Mouse (Mus musculus) heart, embryonic 12.5 days (tissue): ENCODE results near the gene Atf7ip. TPM values are rescaled to one million over a fixed set of nuclear protein-coding genes. Genes with fewer than 3 reads are reported as not detected.

Source experiments
- ATAC-seq: fragments of 200-750 bp; cut with Nextera tagmentation; 2 replicates; pipeline ENCODE4 v1.8.0; 2017; ENCODE audit warnings: moderate TSS enrichment, moderate library complexity; ENCODE audit not compliant: insufficient number of reproducible peaks, low FRiP score
- H3K27ac ChIP-seq: fragments of 300-500 bp; sonication (generic); 2 replicates; pipeline ENCODE4 v1.5.1; 2016; ENCODE audit warnings: mild to moderate bottlenecking, moderate library complexity; ENCODE audit not compliant: poor library complexity, severe bottlenecking
- H3K27me3 ChIP-seq: fragments of 300-500 bp; sonication (generic); replicated peaks from 2 replicates; pipeline ENCODE4 v1.6.1; 2016; ENCODE audit warnings: mild to moderate bottlenecking, moderate library complexity
- H3K36me3 ChIP-seq: fragments of 300-500 bp; sonication (generic); 2 replicates; pipeline ENCODE4 v1.6.1; 2016; ENCODE audit warnings: mild to moderate bottlenecking, moderate library complexity
- H3K4me1 ChIP-seq: fragments of 300-500 bp; sonication (generic); replicated peaks from 2 replicates; pipeline ENCODE4 v1.6.1; 2016; ENCODE audit warnings: mild to moderate bottlenecking
- H3K4me2 ChIP-seq: fragments of 300-500 bp; sonication (generic); 2 replicates; pipeline ENCODE4 v1.6.1; 2016; ENCODE audit warnings: mild to moderate bottlenecking, moderate library complexity
- H3K4me3 ChIP-seq: fragments of 300-500 bp; sonication (generic); 2 replicates; pipeline ENCODE4 v1.5.1; 2016; ENCODE audit warnings: mild to moderate bottlenecking
- H3K9ac ChIP-seq: fragments of 300-500 bp; sonication (generic); 2 replicates; pipeline ENCODE4 v1.6.1; 2016; ENCODE audit warnings: mild to moderate bottlenecking, moderate library complexity
- H3K9me3 ChIP-seq: fragments of 300-500 bp; sonication (generic); replicated peaks from 2 replicates; pipeline ENCODE4 v1.6.1; 2016; ENCODE audit warnings: mild to moderate bottlenecking, moderate library complexity
- WGBS: fragments of 180-500 bp; shearing (Covaris S2); methylation state at CpG from one replicate; pipeline ENCODE4 v1.1.7; 2016; 5-methylcytosine and 5-hydroxymethylcytosine counted together
- polyA plus RNA-seq: library from polyadenylated mRNA; unstranded; fragments of >200 nt; fragmentation: Nextera tagmentation; extraction: Ambion mirVana; gene quantifications from 2 replicates; pipeline ENCODE4 v1.2.1, GENCODE M21; 2016

The Atf7ip gene
- polyA plus RNA-seq, 1 experiment from 2014 or later, result 51.5 TPM

DNA sequence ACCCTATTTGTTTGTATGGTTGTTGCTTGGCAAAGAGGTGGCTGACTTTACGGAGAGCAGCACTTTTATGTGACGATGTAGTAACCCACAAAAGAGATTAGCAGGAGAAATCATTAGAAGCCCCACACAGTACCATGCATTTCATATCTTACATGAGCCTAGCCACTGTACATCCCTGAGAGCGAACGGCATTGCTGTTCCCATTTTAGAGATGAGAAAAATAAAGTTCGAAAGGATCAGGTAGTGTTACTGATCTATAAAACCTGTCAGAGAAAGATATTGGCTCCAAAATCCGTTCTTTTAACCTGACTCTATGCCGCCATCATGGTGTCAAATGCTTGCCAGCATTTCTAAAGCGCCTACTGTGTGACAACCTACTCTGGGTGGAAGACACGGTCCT is 36.2 kb upstream of the Atf7ip start:
- WGBS, result 65% methylated on average over 9 of the region's 9 CpGs
- no peaks in the 10 kb centered on the region for H3K9me3 ChIP-seq
- no peak for ATAC-seq
- H3K9ac ChIP-seq, result no peak overlapping the region
- no peaks in the 10 kb centered on the region for H3K36me3 ChIP-seq
- no peak overlapping the region for H3K4me3 ChIP-seq
- H3K27me3 ChIP-seq, result no peaks in the 10 kb centered on the region
- no peak overlapping the region for H3K4me2 ChIP-seq
- peak overlapping the region; percentile 94 for H3K27ac ChIP-seq
- peaks cover 51% of the 10 kb centered on the region for H3K4me1 ChIP-seq

DNA sequence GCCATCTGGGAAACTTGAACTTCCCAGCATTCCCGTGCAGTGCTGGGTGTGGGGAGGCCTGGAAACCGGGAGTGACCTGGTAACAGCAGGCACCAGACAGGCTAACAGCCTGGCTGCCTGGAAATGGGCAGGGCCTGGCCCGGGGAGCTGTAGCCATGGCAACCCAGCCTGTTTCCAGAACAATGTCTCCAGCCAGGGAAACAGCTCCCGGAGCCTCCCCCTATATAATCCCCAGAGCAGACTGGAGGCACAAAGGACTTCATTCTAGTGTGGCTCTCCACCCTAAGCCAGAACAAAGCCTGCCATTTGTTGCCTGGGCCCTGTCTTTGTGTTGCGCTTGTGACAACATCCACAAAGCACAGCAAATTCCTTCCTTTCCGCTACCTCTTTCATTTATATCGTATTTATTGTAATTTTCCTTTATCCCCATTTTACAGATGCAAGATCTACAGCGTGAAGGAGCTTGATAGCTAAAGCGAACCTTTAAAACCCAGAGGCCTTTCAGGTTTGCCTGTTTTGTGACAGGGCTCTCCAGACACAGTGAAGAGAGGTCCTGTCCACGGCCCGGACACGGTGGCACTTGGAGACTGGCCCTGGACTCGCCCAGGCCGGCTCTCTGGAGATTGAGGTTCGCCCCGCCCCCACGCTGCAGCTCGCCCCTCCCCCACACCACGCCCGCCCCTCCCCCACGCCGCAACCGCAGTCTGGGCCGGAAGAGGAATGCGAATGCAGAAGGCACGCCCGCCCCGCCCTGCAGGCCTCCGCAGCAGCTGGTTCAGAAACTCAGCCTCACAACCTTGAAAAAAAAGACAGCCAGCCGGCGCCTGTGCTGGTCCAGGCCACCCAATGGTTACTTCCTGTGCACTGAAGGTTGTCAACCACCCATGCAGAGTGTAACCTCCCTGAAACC is 35.4 kb upstream of the Atf7ip start:
- H3K4me1 ChIP-seq, result peaks cover 55% of the 10 kb centered on the region
- no peaks in the 10 kb centered on the region for H3K27me3 ChIP-seq
- peak overlapping the region; percentile 94 for H3K27ac ChIP-seq
- WGBS, result 6% methylated on average over 30 of the region's 31 CpGs
- no peak overlapping the region for H3K4me3 ChIP-seq
- no peak overlapping the region for H3K9ac ChIP-seq
- H3K36me3 ChIP-seq, result no peaks in the 10 kb centered on the region
- ATAC-seq, result peak; percentile 66
- H3K9me3 ChIP-seq, result no peaks in the 10 kb centered on the region
- H3K4me2 ChIP-seq, result peak overlapping the region; percentile 35

DNA sequence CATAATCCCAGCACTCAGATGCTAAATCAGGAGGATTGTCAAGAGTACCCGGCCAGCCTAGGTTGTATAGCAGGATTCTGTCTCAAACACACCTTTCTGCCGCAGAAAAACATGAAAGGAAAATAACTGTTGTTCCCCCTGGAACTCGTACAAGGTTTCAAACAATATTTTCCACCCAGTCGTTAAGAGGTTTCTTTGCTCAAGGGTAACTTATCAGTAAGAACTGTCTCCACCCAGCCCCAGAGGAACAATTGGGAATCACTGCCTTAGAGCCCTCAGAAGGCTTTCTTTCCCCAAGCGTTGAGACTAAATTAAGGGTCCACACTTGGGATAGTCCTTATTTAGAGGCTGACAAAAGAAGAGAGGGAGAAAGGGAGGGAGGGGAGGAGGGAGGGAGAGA is 34.4 kb upstream of the Atf7ip start:
- 26% methylated on average over 5 of the region's 5 CpGs for WGBS
- Histone ChIP-seq H3K9ac (no peak overlapping the region), H3K27me3 (no peaks in the 10 kb centered on the region), H3K27ac (peak overlapping the region; percentile 94), H3K4me1 (peaks cover 52% of the 10 kb centered on the region), H3K4me2 (no peak overlapping the region), H3K36me3 (no peaks in the 10 kb centered on the region), H3K9me3 (no peaks in the 10 kb centered on the region), H3K4me3 (no peak overlapping the region)
- no peak for ATAC-seq

DNA sequence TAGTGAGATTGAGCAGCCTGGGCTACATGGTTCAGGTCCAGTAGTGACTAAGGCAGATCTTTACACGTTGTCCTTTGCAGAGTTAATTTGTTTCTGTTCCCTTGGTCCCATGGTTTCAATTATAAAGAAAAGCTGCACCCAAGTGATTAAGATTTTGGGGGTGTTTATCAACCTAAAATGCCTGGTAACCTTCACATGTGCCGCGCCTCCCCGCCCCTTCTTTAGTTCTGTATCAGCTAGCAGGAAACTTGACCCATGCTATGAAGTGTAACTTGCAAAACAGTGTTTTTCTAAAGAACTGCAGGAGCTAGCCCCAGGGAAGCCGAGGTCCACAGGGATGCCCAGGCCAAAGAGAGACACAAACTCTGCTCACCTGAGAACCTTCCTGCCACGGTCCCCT is 33.2 kb upstream of the Atf7ip start:
- Histone ChIP-seq H3K4me2 (no peak overlapping the region), H3K27ac (no peak overlapping the region), H3K4me1 (peaks cover 50% of the 10 kb centered on the region), H3K9me3 (no peaks in the 10 kb centered on the region), H3K4me3 (no peak overlapping the region), H3K9ac (no peak overlapping the region), H3K27me3 (no peaks in the 10 kb centered on the region), H3K36me3 (no peaks in the 10 kb centered on the region)
- WGBS, result 65% methylated on average over 6 of the region's 6 CpGs
- no peak for ATAC-seq

DNA sequence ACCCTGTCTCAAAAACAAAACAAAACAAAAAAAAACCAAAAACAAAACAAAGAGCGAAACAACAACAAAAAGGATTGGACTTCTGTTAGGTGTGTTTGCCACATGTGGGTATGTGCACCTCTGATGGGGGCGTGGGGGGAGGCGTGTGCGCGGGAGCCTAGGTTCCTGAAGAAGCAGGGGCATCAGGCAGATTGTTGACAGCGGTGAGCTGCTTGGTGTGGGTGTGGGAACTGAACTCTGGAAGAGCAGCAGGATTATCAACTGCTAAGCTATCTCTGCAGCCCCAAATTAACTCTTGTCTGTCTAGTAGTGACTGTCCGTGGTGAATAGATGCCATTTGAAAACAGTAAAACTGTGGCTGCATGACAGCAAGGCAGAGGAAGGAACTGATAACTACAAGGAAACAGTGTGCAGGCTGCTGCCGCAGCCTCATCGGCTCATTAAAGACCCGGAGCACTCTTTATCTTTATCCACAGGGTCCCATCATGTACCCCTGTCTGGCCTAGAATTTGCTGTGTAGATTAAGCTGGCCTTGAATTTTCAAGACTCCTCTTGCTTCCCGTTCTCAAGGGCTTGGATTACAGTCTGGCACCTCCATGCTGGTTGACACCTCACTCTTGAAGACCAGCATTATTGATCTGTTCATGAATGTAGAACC is 32.4 kb upstream of the Atf7ip start:
- Histone ChIP-seq H3K36me3 (no peaks in the 10 kb centered on the region), H3K9ac (peak overlapping the region; percentile 31; the same call in 1 of the 2 replicates), H3K4me1 (peaks cover 48% of the 10 kb centered on the region), H3K27ac (peak overlapping the region; percentile 18; the same call in 1 of the 2 replicates), H3K9me3 (no peaks in the 10 kb centered on the region), H3K27me3 (no peaks in the 10 kb centered on the region), H3K4me3 (no peak overlapping the region), H3K4me2 (no peak overlapping the region)
- 24% methylated on average over 11 of the region's 11 CpGs for WGBS
- ATAC-seq, result no peak

DNA sequence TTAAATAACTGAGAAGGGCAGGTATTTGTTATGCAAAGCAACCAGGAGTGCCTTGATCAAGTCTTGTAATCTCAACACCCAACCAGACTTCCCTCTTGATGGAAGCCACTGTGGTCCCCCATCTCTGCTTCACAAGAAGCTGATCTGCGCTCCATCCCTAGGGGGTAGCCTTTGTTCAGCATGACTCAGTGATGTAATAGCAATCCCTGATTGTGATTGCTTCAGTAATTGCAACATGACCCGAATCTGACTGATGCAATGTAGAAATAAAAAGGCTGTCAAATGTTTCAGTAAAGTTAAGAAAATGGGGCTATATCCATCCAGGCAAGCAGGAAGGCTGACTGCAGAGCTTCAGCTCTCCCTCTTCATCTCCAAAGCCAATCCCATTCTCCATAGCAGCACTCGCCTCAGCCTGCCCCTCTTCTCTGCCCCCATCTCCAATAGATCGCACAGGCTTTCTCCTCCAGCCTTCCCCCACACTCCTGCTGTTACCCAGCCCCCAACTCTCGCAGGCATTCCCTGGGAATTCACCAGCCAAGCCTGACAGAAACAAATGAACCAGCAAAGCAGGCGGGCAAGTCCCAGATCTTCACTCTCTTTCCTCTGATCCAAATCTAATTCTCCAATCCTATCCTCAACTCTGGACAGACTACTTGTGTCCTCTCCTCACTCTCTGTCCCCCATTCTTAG is 30.7 kb upstream of the Atf7ip start:
- Histone ChIP-seq H3K27me3 (no peaks in the 10 kb centered on the region), H3K4me3 (no peak overlapping the region), H3K9ac (no peak overlapping the region), H3K4me1 (peaks cover 39% of the 10 kb centered on the region), H3K36me3 (no peaks in the 10 kb centered on the region), H3K4me2 (no peak overlapping the region), H3K9me3 (no peaks in the 10 kb centered on the region), H3K27ac (no peak overlapping the region)
- WGBS, result 47% methylated on average over 6 of the region's 6 CpGs
- ATAC-seq, result no peak

DNA sequence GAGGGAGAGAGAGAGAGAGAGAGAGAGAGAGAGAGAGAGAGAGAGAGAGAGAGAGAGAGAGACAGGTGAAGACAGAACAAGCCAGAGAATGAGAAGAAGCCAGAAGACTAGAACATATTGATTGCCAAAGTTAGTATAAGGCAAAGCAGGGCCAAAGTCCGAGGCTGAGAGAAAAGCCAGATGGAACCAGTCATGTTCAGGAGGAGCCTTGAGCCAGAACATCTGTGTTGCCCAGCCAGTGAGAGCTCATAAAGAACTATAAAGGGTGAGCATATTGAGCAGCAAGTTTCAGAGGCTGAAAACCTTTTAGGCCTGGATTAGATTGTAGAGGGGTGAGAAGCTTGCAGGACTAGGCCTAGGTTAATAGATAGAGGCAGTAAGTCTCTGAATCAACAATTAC is 28.1 kb upstream of the Atf7ip start:
- Histone ChIP-seq H3K4me2 (no peak overlapping the region), H3K36me3 (no peaks in the 10 kb centered on the region), H3K27me3 (no peaks in the 10 kb centered on the region), H3K27ac (no peak overlapping the region), H3K9me3 (peaks cover 10% of the 10 kb centered on the region), H3K4me3 (no peak overlapping the region), H3K4me1 (peaks cover 18% of the 10 kb centered on the region), H3K9ac (no peak overlapping the region)
- no peak for ATAC-seq
- WGBS, result 57% methylated on average over 1 of the region's 1 CpGs

DNA sequence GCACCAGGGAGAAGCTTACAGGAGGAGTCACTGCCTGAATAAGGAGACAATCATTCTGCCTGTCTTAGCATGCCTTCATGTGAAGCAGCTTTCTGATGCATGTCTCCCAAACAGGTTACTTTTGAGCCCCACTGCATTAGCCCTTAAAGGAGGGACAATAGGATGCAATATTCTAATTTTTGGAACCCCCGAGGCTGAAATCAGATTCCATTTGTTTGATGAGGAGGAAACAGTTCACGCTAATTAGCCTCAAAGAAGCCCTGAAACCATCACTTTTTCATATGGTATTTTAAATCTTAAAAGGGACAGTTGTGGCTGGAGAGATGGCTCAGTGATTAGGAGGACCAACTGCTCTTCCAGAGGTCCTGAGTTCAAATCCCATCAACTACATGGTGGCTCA is 22.4 kb upstream of the Atf7ip start:
- ATAC-seq, result no peak
- Histone ChIP-seq H3K4me3 (no peak overlapping the region), H3K27ac (no peak overlapping the region), H3K9me3 (peaks cover 13% of the 10 kb centered on the region), H3K9ac (no peak overlapping the region), H3K4me2 (no peak overlapping the region), H3K27me3 (no peaks in the 10 kb centered on the region), H3K4me1 (peaks cover 10% of the 10 kb centered on the region; the same call in 1 of the 2 replicates), H3K36me3 (no peaks in the 10 kb centered on the region)
- 88% methylated on average over 2 of the region's 2 CpGs for WGBS

DNA sequence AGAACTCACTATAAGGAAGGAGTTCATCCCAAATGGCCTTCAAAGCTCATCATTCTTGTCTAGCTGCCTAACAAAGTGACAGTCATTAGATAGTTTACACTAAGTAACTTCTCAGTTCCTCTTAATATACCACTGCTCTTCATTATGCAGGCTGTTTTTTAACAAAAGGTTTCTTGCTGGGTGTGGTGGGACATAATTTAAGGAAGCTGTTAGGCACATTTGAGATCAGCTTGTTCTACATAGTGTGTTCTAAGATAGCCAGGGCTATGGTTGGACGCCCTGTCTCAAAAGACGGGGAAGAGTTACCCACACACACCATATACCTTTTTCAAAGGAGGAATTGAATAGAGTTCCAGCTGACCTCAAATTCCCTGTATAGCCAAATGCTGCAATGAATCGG is 21.9 kb upstream of the Atf7ip start:
- H3K9me3 ChIP-seq, result peaks cover 15% of the 10 kb centered on the region
- WGBS, result 91% methylated on average over 3 of the region's 3 CpGs
- no peak overlapping the region for H3K9ac ChIP-seq
- no peak for ATAC-seq
- H3K4me3 ChIP-seq, result no peak overlapping the region
- H3K4me2 ChIP-seq, result no peak overlapping the region
- H3K4me1 ChIP-seq, result peaks cover 10% of the 10 kb centered on the region; the same call in 1 of the 2 replicates
- no peaks in the 10 kb centered on the region for H3K27me3 ChIP-seq
- H3K36me3 ChIP-seq, result no peaks in the 10 kb centered on the region
- no peak overlapping the region for H3K27ac ChIP-seq

DNA sequence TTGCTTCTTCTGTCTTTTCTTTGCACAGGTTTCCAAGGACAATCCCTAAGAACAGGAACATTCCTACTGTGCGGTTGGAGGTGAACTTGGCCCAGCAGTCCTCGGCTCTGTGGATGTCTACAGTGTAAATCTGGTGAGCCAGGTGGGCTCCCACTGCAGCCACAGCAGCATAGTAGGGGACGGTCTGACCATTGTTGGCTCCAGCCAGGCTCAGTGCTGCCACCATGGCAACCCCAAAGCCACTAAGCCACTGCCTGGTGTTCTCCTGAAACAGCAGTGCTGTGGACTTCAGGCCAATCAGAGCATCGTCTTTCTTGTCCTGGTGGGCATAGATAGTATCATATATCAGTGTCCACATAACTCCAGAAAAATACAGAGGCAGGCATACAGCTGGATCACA is 19.8 kb upstream of the Atf7ip start:
- no peak overlapping the region for H3K27ac ChIP-seq
- WGBS, result 79% methylated on average over 4 of the region's 4 CpGs
- peaks cover 10% of the 10 kb centered on the region for H3K9me3 ChIP-seq
- no peaks in the 10 kb centered on the region for H3K36me3 ChIP-seq
- no peaks in the 10 kb centered on the region for H3K27me3 ChIP-seq
- no peak overlapping the region for H3K4me2 ChIP-seq
- H3K4me3 ChIP-seq, result no peak overlapping the region
- H3K9ac ChIP-seq, result no peak overlapping the region
- peaks cover 10% of the 10 kb centered on the region; the same call in 1 of the 2 replicates for H3K4me1 ChIP-seq
- no peak for ATAC-seq
